Mouse (Mus musculus): ENCODE measurements around the gene Egr2.

Gene Egr2

GRCm38 (mm10) chr10:67538585-67539400 lies 3.5 kb downstream of the Egr2 start:
- peak; percentile 37 for DNase-seq (ENCODE audit: low read depth, low spot score)

DNA sequence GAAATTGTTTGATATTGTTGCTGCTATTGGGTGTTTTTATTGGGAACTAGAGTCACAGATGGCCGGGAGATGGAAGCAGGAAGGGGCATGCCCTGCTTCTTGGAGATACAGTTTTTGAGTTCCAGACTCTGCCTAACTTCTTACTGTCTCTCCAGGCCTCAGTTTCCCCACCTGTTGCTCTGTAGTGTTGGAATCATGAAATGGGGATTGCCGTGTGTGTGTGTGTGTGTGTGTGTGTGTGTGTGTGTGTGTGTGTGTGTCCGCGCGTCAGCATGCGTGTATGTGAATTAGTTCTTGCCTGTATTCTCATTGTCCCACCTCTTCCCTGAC lies 4.1 kb downstream of the Egr2 start:
- DNase-seq (ENCODE audit: low read depth, low spot score) = no peak

DNA sequence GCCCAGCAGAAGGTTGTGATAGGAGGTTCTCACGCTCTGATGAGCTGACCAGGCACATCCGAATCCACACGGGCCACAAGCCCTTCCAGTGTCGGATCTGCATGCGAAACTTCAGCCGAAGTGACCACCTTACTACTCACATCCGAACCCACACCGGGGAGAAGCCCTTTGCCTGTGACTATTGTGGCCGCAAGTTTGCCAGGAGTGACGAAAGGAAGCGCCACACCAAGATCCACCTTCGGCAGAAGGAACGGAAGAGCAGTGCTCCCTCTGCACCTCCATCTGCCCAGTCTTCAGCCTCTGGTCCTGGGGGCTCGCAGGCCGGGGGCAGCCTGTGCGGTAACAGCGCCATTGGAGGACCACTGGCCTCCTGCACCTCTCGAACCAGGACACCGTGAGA lies 5.3 kb downstream of the Egr2 start:
- DNase-seq (ENCODE audit: low read depth, low spot score) = no peak

DNA sequence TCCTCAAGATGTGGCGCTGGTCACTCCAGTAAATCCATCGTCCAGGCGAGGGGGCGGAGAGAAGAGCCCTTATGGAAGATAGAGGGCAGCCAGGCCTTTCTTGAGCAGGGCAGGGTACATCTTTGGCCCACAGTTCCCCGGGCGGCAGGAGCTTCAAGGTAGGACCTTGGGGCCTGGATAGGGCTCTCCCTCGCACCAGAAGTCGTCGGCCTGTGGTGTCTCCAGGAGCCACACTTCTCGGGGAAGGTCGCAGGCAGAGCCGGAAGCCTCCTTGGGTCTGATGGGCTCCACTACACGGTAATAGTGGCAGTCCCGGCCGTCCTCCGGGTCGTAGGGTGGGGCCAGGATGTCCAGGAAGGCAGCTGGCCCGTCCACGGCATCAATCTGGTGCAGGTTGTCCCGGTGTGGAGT lies 12.6 kb downstream of the Egr2 start:
- peak; percentile 49 for DNase-seq (ENCODE audit: low read depth, low spot score)

DNA sequence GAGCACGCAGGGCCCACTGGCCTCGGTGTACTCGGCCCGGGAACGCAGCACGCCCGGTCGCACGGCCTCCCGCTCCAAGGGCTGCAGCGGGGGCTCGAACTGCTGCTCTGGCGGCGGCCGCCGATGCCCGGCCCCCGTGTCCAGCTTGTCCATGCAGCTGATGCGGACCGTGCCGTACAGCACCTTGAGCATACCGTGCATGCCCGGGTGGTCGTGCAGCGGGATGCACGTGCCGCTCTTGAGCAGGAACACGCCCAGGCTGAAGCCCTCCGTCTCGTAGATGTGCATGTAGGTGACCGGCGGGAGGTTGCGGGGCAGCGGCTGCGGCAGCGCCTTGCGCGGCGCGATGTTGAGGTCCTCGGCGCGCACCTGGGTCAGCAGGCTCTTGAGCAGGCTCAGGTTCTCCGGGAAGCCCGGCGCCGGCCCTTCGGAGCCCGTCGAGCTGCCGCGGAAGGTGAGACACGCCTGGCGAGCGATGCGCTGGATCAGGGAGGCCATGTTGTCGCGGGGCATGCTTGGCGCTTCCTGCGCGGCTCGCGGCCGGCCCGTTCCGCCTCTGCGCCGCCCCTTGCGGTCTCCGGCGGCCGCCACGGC lies 13.1 kb downstream of the Egr2 start:
- DNase-seq (ENCODE audit: low read depth, low spot score) = peak; percentile 59

DNA sequence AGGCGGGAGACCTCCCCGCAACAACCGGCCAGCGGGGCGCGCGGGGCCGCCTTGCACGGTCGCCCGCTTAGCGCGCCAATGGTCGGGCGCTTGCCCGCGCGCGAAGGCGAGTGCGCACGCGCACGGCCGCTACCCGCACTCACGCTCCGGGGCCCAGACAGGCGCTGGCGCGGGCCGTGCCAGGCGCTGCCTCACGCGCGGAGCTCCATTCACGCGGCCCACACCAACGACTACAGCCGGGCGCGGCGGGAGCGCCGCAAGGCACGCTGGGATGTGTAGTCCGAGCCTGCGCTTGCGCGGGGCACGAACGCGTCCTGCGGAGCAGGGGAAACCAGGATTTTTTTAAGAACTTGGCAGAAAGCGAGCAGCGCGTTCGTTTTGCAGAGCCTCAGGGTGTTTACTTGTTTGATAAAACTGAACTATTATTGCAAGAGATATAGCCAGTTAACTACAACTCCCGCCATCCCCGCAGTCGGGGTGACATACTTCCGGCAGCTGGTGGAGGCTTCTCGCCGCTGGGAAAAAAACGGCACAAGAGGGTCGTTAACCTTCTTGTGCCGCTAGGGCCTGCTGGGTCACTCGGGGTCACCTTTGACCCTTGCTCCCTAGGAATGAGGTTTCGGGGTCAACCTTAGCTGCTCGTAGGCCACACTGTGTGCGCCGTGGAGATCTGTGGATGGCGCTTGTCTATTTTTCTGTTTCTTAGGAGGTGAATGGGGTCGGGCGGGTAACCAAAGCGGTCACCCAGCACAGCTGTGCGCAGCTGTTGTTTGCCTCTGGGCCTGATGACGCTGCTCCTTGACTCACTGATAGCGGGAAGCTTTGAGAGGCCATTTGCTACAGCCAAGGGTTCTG lies 13.8 kb downstream of the Egr2 start, which contains the start of gene Ado:
Gene Ado, minus strand, starts transcription at position 79 of the 855 bp plus-strand sequence.
- DNase-seq (ENCODE audit: low read depth, low spot score) = peak; percentile 92

DNA sequence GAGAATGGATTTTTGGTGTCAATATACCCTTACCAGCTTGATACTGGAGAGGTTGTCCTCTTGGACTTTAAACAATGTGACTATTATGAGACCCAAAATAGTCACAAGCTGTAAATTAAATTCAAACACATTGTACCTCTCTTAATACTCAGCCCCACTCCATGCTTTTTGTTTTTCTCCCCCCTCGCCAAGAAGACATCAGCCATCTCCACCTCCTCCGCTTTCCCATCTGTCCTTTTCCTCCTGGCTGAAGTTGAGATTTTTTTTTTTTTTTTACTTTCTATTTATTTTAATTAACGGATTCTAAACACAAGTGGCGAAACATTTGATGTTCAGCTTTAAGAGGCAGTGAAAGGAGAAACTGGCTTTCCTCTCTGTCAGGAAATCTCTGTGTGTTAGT lies 22.8 kb downstream of the Egr2 start:
- DNase-seq (ENCODE audit: low read depth, low spot score) = no peak

- DNase-seq (ENCODE audit: low read depth, low spot score) = no peak
These were observed 24.6 kb downstream of the Egr2 start for GRCm38 (mm10) chr10:67559765-67560394.

- DNase-seq (ENCODE audit: low read depth, low spot score) = no peak
These were observed 25.9 kb downstream of the Egr2 start for GRCm38 (mm10) chr10:67561185-67561584.

- DNase-seq (ENCODE audit: low read depth, low spot score) = no peak
These were observed 29.2 kb downstream of the Egr2 start for GRCm38 (mm10) chr10:67564509-67564908.

DNA sequence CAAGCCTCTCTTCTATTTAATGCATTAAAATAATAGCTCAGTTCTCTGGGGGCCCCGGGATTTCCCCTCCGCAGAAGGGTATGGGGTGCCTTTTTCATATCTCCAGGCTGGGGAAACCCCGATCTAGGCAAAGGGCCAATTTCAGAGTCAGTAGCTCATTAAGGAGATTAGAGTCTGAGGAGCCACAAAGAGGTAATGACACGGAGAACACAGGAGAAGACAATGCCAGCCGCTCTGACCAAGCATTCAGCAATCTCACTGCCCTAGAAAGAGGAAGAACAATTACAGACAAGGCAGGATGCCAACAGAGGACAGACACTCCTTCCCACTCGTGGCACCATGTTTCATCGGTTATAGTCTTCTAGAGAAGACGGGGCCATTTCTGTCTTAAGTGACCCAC lies 30.8 kb downstream of the Egr2 start:
- DNase-seq (ENCODE audit: low read depth, low spot score) = no peak

DNA sequence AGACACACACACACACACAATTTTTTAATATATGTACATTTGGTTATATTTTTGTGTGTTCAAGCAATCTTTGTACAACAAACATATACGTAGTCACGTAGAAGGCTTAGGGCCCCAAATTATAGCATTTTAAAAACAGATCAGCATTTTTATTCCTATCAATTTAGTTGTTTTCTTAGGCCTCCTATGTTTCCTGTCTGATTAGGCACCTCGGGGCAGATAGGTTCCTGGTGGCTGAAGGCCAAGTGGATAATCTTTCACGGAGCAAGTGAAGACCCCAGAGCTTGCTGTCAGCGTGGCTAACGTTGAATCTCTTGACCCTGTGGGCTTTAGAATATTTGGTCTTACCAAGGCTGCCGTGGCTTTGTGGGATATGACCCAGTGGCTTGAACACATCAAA lies 34.3 kb downstream of the Egr2 start:
- no peak for DNase-seq (ENCODE audit: low read depth, low spot score)

- no peak for DNase-seq (ENCODE audit: low read depth, low spot score)
These were observed 36.2 kb downstream of the Egr2 start for GRCm38 (mm10) chr10:67571443-67571842.

DNA sequence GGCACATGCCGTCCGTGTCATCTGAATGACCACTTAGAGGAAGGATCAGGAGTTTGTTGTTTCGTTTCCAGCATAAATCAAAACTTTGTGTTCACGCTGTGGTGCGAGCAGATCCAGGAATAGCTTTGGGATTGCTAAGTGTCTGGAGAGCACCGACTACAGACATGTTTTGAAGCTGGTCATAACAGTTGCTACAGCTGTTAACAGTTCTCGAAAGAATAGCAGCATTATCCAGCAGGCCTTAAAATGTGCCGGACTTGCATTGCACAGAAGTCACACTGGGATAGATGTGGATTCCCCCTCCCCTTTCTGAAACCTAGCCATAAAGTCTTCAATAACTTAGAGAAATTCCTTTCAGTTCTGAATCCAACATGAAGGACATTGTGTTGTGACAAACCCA lies 38.0 kb downstream of the Egr2 start:
- DNase-seq (ENCODE audit: low read depth, low spot score) = no peak

- DNase-seq (ENCODE audit: low read depth, low spot score) = no peak
These were observed 44.6 kb downstream of the Egr2 start for GRCm38 (mm10) chr10:67579830-67580229.

DNA sequence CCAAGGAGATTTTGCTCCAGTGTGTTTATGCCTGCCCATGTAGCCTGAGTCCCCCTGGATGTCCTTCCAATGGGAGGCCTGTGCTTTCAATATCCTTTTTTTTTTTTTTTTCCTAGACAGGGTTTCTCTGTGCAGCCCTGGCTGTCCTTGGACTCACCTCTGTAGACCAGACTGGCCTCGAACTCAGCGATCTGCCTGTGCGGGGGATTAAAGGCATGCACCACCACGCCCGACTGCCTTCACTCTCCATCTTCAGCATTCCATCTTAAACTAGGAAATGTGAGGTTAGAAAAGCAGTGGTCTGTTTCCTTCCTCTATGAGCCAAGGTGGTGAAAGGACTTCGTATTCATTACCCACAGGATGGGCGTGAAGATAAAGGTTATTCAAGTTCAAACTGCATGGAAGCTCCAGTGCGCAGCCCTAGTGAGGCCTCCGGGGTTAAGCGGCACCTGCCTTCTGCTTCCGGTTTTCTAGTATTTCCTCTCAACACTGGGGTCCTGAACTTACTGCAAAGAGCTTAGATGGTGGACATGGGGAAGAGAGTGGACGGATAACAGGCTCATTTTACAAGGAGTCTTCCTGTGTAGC lies 46.5 kb downstream of the Egr2 start:
- peak; percentile 42 for DNase-seq (ENCODE audit: low read depth, low spot score)

- no peak for DNase-seq (ENCODE audit: low read depth, low spot score)
These were observed 50.8 kb downstream of the Egr2 start for GRCm38 (mm10) chr10:67585873-67586610.
